Mouse (Mus musculus) embryonic fibroblast, embryonic 13.5 days (primary cell): Measurements from ENCODE around the gene Gm960.

Experiments used
- CTCF ChIP-seq: IDR thresholded peaks from 2 replicates; pipeline ENCODE4 v1.5.1; 2011; ENCODE audit warnings: mild to moderate bottlenecking, control low read depth, low read length, moderate library complexity, borderline replicate concordance; ENCODE audit not compliant: insufficient read depth
- POLR2A ChIP-seq: IDR thresholded peaks from 2 replicates; pipeline ENCODE4 v1.6.1; 2011; ENCODE audit warnings: low read depth, mild to moderate bottlenecking, control low read depth, low read length, moderate library complexity

GRCm38 (mm10) chr19:4613464-4614304 lies 84.8 kb downstream of the Gm960 start:
- no peak for TF ChIP-seq CTCF
- TF ChIP-seq POLR2A, result no peak
